Mouse (Mus musculus): Measurements from ENCODE around the gene Usf3.

Gene Usf3

DNA sequence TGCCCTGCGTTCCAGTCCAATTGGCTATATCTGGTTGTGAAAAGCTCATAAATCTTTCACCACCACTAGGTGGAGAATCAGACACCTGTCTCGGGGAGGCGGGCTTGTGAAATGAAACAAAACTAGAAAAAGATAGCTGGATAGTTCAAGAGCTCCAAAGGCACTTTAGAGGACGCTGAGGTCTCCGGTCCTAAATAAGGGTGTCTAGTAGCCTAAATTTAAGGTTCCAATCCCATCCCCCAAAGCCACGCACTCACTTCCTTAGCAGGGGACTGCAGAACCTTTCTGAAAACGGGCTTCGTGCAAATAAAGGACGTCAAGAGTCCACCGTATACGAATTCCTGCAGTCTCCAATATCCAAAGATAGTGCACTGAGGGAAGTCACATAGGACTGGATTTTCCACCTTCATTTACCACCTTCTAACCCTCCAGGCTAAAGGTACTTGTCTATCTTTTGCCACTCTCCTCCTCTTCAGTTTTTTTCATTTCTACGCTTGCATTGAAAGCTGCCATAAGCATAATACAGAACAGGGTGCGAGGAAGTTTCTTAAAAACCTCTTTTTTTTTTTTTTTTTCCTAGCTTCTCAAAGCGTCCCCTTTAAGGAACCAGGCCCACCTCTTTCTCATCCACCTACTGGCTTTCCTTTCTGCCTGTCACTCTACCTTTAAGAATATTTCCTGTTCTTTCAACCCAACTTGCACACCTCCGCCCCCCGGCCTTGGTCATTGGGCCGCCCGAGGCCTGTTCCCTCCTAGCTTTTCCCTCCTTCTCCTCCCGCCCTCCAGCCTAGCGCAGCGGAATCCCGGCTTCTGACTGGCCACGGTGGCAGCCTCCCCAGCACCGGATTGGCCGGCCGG lies 520 bp upstream of the Usf3 start:
- in situ Hi-C loops (cut with MboI, MseI): loop anchor here in 1 of 2 experiments (25.0 kb wide), 1 partner anchor 165 kb away; the partner anchor contains the start of genes Sidt1 and Spice1

DNA sequence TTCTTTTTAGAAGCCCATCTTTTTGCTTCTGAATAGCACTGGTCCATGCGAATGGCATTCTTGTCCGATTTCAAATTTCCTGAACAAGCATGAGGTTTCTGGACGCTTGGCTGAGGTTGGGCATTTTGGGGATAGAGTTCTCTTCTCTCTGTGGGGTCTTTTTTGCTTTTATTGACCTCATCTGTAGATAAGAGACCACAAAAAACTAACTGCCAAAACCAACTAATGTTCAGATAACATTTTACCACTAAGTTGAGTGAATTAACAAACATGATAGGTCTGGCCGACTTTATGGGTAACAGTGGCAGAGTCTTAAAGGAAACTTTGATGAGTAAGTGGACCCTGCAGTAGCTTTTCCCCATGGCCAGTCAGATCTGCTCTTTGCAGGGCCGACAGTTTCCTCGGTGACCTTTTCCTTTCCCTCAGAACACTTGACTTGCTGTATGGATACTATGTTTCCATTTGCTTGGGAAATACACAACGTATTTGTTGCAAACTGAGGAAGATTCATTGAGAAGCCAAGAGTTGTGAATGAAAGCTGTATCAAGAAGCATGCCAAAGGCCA lies 1.0 kb downstream of the Usf3 start:
- in situ Hi-C loops (cut with MboI, MseI): loop anchor here in 1 of 2 experiments (25.0 kb wide), 1 partner anchor 163 kb away; the partner anchor contains the start of genes Sidt1 and Spice1

DNA sequence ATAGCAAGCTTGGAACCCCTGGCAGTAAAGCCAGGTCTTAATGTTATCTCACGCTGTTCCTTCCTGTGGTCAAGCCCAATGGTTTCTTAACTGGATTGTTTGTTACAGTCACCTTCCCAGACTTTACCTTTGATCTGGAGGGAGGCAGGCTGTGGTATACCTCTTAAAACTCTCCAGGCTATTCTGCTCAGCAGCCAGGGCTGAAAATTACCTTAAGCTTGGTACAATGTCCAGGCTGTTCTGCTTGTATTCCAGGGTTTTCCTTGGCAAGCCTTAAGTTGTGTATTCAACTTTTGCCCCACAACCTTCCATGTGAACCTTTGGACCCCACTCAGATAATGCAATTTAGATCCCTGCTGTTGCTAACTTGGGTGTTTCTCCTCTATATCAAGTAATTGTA lies 2.0 kb downstream of the Usf3 start:
- in situ Hi-C loops (cut with MboI, MseI): no loop called here

DNA sequence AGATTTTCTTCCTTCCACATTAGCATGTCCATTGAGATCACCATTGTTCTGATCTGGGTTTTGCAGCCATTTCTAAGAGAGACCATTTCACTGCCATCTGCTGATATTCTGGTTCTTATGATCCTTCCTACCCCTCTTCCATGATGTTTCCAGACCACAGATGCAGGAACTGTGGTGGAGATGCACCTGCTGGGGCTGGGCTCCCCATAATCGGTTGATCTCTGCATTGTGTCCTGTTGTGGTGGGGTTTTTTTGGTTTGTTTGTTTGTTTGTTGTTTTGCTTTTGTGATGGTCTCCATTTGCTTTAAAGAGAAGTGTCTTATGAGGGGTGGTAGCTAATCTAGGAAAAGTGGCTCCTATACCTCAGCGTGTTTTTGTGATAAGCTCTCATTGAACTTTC lies 3.5 kb downstream of the Usf3 start:
- in situ Hi-C loops (cut with MboI, MseI): no loop called here

DNA sequence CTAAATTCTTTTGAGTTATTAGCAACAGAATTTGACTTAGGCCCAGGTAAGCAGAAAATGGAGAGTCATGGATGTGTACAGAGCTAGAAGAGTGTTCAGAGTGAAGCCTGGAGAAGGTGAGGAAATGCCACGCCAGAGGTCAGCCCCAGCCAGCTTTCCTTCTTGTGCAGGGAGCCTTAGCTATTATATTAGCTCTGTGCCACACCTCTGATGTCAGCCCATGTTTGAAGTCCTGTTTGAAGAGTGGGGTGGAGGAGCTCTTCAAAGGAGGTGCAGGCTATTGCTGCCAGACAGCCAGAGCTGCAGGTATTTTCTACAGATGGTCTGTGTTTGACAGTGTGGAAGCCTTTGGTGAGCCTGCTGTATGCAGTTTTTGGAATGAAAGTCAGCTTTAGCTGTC lies 5.5 kb downstream of the Usf3 start:
- in situ Hi-C loops (cut with MboI, MseI): no loop called here

DNA sequence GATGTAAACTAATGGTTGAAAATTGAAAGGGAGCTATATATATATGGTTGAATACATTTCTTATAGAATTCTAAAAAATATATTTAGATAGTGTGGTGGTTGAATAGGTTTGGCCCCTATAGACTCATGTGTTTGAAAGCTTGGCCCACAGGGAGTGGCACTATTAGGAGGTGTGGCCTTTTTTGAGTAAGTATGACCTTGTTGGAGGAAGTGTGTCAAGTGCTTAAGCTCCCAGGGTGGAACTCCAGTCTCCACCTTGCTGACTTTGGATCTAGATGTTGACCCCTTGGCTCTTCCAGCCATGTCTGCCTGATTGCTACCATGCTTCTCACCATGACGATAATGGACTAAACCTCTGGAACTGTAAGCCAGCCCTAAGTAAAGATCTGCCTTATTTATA lies 9.6 kb downstream of the Usf3 start:
- in situ Hi-C loops (cut with MboI, MseI): no loop called here

DNA sequence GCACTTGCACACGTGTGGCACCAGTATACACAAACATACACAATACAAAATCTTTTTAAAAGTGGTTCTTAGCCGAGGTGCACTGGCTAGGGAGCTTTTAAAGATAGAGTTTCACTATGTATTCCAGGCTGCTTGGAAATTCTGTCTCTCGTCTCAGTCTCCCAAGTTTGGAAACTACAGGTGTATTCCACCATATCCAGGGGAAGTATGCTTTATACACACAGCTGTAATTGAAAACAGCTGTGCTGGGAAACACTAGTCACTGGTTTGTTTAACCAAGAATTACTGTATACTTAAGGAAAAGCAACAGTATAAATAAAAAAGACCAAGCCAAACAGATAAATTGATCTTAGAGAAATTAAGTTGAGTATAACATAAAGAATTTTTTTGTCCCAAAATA lies 11.7 kb downstream of the Usf3 start:
- in situ Hi-C loops (cut with MboI, MseI): no loop called here

DNA sequence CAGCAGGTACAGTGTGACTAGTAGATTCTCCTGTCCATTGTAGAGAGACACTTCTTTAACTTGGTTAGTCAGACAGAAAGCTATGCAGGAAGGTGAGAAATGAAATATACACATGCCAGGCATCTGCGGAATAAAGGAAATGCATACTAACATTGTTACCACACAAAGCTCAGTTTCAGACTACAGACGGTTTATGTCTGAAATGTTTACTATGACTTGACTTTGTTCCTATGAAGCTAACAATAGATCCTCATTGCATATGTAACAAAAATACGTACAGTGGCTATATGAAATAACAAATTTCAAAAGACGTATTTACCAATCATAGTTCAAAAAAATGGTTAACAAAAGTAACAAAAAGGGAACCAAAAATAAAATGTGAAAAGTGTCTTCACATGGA lies 14.1 kb downstream of the Usf3 start:
- in situ Hi-C loops (cut with MboI, MseI): no loop called here

DNA sequence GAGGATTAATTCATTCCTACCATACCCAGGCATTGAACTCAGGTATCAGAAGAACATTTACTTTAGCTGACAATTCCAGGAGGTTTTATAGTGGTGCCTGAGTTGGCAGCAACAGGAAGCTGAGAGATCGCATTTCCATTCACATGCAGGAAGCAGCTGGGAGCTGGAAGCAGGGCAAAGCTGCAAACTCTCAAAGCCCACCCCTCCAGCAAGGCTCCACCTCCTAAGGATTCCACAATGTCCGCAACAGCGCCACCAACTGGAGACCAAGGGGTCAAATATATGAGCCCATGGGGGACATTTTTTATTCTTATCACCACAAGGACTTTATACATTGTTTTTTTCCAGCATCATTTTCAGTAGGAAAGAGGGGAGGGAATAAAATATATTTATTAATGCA lies 15.7 kb downstream of the Usf3 start:
- in situ Hi-C loops (cut with MboI, MseI): no loop called here

DNA sequence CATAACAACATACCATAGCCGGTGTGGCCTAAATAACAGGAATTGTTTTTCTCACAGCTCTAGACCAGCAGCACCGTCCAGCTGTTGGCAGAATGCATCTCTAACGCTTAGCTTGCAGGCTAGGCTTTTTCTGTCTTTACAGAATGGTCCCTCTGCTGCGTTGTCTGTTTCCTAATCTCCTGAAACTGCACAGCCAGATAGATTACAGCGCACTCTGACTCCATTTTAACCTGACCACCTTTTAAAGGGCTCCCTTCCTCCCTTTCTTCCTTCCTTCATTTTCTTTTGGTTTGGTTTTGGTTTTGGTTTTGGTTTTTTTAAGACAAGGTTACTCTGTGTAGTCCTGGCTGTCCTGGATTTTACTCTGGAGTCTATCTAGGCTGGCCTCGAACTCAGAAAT lies 17.0 kb downstream of the Usf3 start:
- in situ Hi-C loops (cut with MboI, MseI): no loop called here

DNA sequence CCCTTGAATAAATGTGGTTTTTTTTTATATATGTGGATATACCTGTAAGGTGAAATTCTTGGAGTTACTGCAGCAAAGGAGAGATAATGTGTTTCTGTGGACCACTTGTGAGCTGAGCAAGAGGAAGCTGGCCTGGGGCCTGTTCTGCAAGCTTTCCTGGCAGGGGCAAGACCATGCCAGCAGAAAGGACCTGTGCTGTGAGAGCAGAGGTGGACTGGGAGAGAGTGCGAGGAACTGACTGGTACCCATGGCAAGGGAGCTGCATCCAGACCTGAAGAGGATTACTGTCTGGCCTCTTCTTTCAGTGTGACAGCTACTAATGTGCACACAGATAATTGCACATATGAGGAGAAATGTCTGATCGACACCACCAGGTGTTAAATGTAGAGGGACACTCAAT lies 17.9 kb downstream of the Usf3 start:
- in situ Hi-C loops (cut with MboI, MseI): no loop called here

DNA sequence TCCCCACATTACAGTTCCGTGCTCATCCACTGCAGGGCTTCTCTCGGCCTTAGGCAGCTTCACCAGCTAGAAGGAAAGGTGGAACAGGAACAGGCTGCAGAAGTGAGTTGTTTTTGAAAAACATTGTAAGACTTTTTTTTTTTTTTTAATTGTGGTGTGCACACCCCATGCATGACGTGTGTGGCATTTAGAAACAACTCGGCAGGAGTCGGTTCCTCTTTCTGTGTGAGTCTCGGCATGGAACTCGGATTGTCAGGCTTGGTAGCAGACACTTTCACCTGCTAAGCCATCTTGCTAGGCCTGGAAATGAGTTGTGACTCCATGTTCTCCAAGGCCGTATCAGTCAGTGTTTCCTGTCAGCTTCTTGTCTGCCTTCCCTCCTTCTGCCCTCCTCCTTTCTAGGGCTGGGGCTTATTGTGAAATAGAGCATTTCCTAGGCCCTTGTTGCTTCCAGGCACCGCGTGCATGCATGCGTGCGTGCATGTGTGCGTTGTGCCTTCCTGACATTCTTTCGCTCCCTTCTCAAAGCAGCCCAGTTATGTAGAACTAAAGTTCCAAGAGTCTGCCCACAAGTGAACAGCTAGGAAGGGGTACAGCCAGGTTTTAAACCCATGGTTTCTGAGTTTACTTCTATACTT lies 26.1 kb downstream of the Usf3 start:
- in situ Hi-C loops (cut with MboI, MseI): no loop called here

DNA sequence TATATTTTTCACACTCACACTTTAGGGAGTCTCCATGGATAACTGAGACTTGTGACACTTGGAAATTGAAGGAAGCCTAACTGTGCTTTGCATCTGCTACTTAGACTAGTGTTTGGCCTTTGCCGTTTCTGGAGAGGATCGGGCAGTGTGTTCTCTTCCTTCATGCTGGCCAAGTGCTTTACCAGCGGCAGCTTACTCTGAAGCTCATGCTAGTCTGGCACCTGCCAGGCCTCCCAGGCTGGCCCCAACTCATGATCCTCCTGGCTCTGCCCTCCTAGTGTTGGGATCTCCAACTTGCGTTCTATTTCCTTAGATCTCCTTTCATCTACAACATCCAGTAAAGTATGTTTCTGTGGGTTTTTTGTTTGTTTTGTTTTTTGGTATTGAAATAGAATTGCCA lies 27.1 kb downstream of the Usf3 start:
- in situ Hi-C loops (cut with MboI, MseI): no loop called here

DNA sequence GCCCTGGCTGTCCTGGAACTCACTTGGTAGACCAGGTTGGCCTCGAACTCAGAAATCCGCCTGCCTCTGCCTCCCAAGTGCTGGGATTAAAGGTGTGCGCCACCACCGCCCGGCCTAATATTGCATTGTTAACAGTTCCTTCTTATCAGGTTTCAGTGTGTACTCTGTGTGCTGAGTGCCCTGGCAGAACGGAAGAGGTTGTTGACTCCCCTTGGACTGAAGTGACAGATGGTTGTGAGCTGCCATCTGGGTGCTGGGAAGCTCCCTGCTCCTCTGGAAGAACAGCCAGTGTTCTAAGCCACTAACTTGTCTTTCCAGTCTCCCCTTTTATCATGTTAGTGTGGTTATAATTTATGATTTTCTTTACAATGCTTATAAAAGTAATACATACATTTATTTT lies 31.3 kb downstream of the Usf3 start:
- in situ Hi-C loops (cut with MboI, MseI): no loop called here

DNA sequence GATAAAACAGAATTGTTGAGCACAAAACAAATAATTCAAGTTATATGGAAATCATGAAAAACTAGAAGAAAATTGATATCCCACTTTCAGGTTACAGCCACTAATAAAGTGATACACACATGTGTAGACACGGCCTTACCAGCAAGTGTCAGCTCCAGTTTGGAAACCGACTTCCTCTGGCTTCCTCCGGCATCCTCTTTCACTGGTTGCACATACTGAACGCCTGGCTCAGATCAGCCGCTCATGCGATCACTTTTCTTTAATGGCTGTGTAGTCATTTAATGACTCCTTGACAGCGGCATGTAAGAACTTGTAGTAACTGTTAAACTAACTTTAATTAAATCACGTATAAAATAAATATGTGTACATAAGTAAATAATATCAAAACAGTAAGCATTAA lies 32.9 kb downstream of the Usf3 start:
- in situ Hi-C loops (cut with MboI, MseI): no loop called here

DNA sequence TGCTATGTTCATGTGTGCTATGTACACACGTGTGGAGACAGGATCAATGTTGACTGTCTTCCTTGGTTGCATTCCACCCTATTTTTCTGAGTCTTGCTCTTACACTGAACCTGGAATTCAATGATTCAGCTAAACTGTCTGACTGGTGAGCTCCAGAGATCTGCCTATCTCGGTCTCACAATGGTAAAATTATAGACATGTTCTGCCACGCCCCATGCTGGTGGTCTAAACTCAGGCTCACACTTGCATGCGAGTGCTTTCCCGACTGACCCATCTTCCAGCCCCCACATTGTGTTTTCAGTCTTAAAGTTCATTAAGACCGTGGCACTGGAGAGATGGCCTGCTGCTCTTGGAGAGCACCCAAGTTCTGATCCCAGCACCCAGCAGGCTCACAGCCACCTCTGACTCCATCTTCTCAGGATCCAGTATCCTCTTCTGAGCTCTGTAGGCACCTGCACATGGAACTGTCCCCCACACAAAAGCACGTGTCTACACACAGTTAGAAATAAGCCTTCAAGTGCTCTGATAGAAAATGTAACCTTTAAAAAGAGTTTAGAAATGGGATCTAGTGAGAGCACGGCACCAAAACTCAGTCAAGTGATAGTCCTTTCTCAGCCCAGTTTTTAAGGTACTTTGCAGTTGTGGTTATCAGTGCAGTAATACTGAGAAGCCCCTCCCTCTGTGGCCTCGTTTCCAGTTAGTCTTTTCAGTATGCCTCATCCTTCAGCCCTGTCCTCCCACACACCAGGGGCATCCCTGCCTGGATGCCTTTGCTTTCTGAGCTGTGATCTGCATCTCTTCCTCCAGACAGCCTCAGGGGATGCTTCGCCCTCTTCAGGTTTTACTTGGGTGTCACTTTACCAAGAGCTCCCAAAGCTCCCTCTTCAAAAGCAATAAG lies 37.4 kb downstream of the Usf3 start:
- in situ Hi-C loops (cut with MboI, MseI): no loop called here

DNA sequence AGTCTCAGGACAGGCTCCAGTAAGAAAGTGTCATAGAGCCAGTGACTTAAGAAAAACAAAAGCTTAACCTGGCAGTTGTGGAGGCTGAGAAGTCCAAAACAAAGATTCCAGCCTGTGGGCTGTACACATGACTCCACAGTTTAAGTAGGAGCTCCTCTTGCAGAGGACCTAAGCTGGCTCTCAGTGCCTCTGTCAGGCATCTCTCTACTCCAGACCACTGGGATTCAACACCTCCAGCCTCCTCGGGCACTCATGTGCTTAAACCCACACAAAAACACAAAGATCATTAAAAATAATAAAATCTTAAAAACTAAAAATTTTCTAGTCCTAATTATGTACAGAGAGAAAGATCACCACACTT lies 38.0 kb downstream of the Usf3 start:
- in situ Hi-C loops (cut with MboI, MseI): no loop called here

DNA sequence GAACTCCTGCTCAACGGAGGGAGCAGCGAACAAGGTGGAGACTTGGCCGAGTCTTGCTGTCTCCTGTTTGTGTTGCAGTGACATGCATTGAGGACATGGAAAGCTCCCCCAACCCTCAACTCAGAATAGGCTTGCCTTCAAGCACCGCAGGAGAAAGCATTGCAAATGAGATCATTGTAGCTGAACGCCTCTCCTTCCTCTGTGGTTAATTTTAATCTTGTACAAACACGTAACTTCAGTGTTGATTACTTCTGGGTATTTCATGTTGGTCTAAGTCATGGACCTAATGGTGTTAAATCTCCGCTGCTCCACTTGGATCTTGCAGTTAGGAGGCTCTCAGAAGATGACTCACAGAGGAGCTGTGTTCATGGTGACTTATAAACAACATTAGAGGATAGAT lies 39.7 kb downstream of the Usf3 start:
- in situ Hi-C loops (cut with MboI, MseI): no loop called here

DNA sequence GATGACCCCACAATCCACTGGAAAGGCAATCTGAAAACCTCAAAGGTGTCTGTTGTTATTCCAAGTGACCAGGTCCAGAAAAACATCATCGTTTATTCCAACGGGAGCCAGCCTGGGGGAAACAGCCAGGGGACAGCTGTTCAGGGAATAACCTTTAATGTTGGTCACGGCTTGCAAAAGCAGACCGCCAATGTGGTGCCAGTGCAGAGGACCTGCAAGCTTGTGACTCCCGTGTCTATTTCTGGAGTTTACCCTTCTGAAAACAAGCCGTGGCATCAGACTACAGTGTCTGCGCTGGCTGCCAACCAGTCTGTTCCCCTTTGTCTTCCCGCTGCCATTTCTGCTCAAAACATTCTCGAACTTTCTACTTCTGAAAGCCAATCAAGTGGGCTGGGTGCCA lies 42.5 kb downstream of the Usf3 start:
- in situ Hi-C loops (cut with MboI, MseI): no loop called here

DNA sequence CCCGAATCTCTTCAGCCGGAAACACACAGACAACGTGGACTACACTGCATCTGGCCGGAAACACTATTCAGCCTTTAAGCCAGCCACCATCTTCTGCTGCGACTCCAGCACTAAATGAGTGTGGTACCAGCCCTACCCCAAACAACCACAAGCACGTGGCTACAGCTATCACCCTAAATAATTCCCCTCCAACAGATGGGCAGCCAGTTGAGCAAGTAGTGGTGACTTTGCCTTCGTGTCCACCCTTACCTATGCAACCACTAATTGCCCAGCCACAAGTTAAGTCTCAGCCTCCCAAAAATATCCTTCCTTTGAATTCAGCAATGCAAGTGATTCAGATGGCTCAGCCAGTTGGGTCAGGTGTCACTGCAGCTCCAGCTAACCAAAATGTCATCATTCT lies 43.4 kb downstream of the Usf3 start:
- in situ Hi-C loops (cut with MboI, MseI): no loop called here

DNA sequence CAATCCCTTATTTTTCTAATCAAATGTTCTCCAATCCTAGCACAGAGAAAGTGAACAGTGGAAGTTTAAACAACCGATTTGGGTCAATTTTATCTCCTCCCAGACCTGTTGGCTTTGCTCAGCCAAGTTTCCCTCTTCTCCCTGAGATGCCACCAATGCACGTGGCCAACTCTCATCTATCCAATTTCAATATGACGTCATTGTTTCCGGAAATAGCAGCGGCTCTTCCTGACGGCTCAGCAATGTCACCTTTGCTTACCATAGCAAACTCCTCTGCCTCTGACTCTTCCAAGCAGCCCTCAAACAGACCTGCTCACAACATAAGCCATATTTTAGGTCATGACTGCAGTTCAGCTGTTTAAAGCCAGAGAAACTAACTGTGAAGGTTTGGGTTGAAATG lies 48.4 kb downstream of the Usf3 start:
- in situ Hi-C loops (cut with MboI, MseI): no loop called here

DNA sequence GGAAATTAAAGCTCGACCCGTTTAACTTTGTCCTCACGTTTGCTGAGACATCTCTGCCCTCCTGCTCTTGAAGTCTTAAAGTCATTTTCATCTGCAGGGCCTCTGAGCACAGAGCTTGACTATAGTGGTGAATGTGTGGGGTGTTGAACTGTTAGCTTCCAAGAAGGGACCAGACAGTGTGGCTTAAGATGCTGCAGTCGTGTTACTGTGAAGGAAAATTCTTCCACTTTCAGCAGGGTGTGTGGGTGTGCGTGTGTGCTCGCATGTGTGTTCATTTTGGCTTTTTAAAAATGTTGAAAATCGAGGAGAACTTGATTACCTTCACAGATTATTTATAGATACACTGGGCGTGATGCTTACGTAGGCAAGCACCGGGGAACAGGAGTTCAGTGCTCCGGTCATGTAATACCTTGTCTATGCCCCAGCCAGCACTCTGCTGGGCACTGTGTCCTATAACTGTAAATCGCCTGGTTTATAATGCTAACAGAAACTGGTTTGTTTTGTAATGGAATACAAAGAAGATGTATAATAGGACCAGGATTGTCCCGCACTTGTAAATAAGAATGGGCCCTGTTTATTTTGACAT lies 53.8 kb downstream of the Usf3 start:
- in situ Hi-C loops (cut with MboI, MseI): no loop called here

Data from T-helper 17 cell (primary cell).